Mouse (Mus musculus) limb, embryonic 15.5 days (tissue): ENCODE data around the gene Zmym6. TPM values are rescaled to one million over a fixed set of nuclear protein-coding genes. Genes with fewer than 3 reads are reported as not detected.

Source experiments
- ATAC-seq: fragments of 200-750 bp; cut with Nextera tagmentation; 2 replicates; pipeline ENCODE4 v1.8.0; 2017; ENCODE audit warnings: low read depth, moderate TSS enrichment; ENCODE audit not compliant: insufficient number of reproducible peaks, low FRiP score, low TSS enrichment
- H3K27ac ChIP-seq: fragments of 300-500 bp; sonication (generic); 2 replicates; pipeline ENCODE4 v1.5.1; 2015; ENCODE audit warnings: moderate library complexity, mild to moderate bottlenecking, inconsistent platforms
- H3K27me3 ChIP-seq: fragments of 300-500 bp; sonication (generic); 2 replicates; pipeline ENCODE4 v1.6.1; 2015; ENCODE audit warnings: inconsistent platforms
- H3K36me3 ChIP-seq: fragments of 300-500 bp; sonication (generic); 2 replicates; pipeline ENCODE4 v1.6.1; 2015; ENCODE audit warnings: inconsistent platforms
- H3K4me1 ChIP-seq: fragments of 300-500 bp; sonication (generic); 2 replicates; pipeline ENCODE4 v1.6.1; 2015; ENCODE audit warnings: inconsistent platforms
- H3K4me2 ChIP-seq: fragments of 300-500 bp; sonication (generic); 2 replicates; pipeline ENCODE4 v1.6.1; 2015; ENCODE audit warnings: mild to moderate bottlenecking, inconsistent platforms
- H3K4me3 ChIP-seq: fragments of 300-500 bp; sonication (generic); 2 replicates; pipeline ENCODE4 v1.5.1; 2015; ENCODE audit warnings: mild to moderate bottlenecking, inconsistent platforms
- H3K9ac ChIP-seq: fragments of 300-500 bp; sonication (generic); 2 replicates; pipeline ENCODE4 v1.6.1; 2015; ENCODE audit warnings: inconsistent platforms
- H3K9me3 ChIP-seq: fragments of 300-500 bp; sonication (generic); 2 replicates; pipeline ENCODE4 v1.6.1; 2016; ENCODE audit warnings: inconsistent platforms
- WGBS: fragments of 180-500 bp; shearing (Covaris S2); methylation state at CpG from one replicate; pipeline ENCODE4 v1.1.7; 2015; 5-methylcytosine and 5-hydroxymethylcytosine counted together
- polyA plus RNA-seq: library from polyadenylated mRNA; unstranded; fragments of >200 nt; fragmentation: Nextera tagmentation; extraction: Ambion mirVana; gene quantifications from 2 replicates; pipeline ENCODE4 v1.2.1, GENCODE M21; 2015

The Zmym6 gene
- polyA plus RNA-seq, 1 experiment from 2014 or later, result 22.0 TPM

- no peaks in the 10 kb centered on the region for H3K27me3 ChIP-seq
- ATAC-seq, result no peak
- 48% methylated on average over 1 of the region's 1 CpGs for WGBS
Measured at GRCm38 (mm10) chr4:127134687-127135086, 57.5 kb downstream of the Zmym6 start.

GRCm38 (mm10) chr4:127137591-127137990 lies 60.4 kb downstream of the Zmym6 start:
- H3K27ac ChIP-seq, result no peak overlapping the region
- H3K9ac ChIP-seq, result no peak overlapping the region
- H3K4me1 ChIP-seq, result 0 out of 2 replicates have a peak, but pooled peaks cover 2% of the 10 kb centered on the region
- no peaks in the 10 kb centered on the region for H3K9me3 ChIP-seq
- ATAC-seq, result no peak
- no peaks in the 10 kb centered on the region for H3K27me3 ChIP-seq
- no peak overlapping the region for H3K4me3 ChIP-seq
- WGBS, result 77% methylated on average over 5 of the region's 5 CpGs
- H3K4me2 ChIP-seq, result no peak overlapping the region
- H3K36me3 ChIP-seq, result no peaks in the 10 kb centered on the region

More at GRCm38 (mm10) chr4:127134687-127135086, 57.5 kb downstream of the Zmym6 start:
- H3K36me3 ChIP-seq, result no peaks in the 10 kb centered on the region
- no peaks in the 10 kb centered on the region for H3K9me3 ChIP-seq
- H3K27ac ChIP-seq, result no peak overlapping the region
- no peak overlapping the region for H3K4me2 ChIP-seq
- H3K4me1 ChIP-seq, result 0 out of 2 replicates have a peak, but pooled peaks cover 2% of the 10 kb centered on the region
- no peak overlapping the region for H3K4me3 ChIP-seq
- H3K9ac ChIP-seq, result no peak overlapping the region

GRCm38 (mm10) chr4:127138486-127138885 lies 61.3 kb downstream of the Zmym6 start:
- 42% methylated on average over 6 of the region's 6 CpGs for WGBS
- Histone ChIP-seq H3K9me3 (no peaks in the 10 kb centered on the region), H3K9ac (no peak overlapping the region), H3K4me3 (no peak overlapping the region), H3K27me3 (no peaks in the 10 kb centered on the region), H3K4me2 (no peak overlapping the region), H3K27ac (no peak overlapping the region), H3K4me1 (0 out of 2 replicates have a peak, but pooled peaks cover 2% of the 10 kb centered on the region), H3K36me3 (no peaks in the 10 kb centered on the region)
- ATAC-seq, result no peak

GRCm38 (mm10) chr4:127150031-127150430 lies 72.8 kb downstream of the Zmym6 start:
- ATAC-seq, result no peak
- Histone ChIP-seq H3K9ac (no peak overlapping the region), H3K27ac (no peak overlapping the region), H3K4me1 (no peaks in the 10 kb centered on the region), H3K4me3 (no peak overlapping the region), H3K36me3 (no peaks in the 10 kb centered on the region), H3K9me3 (no peaks in the 10 kb centered on the region), H3K27me3 (no peaks in the 10 kb centered on the region), H3K4me2 (no peak overlapping the region)
- 85% methylated on average over 13 of the region's 13 CpGs for WGBS

- no peak for ATAC-seq
- no peaks in the 10 kb centered on the region for H3K4me1 ChIP-seq
- H3K27me3 ChIP-seq, result no peaks in the 10 kb centered on the region
- no peak overlapping the region for H3K27ac ChIP-seq
- H3K9ac ChIP-seq, result no peak overlapping the region
- no peaks in the 10 kb centered on the region for H3K9me3 ChIP-seq
- WGBS, result 33% methylated on average over 1 of the region's 1 CpGs
- H3K4me3 ChIP-seq, result no peak overlapping the region
- H3K36me3 ChIP-seq, result no peaks in the 10 kb centered on the region
- no peak overlapping the region for H3K4me2 ChIP-seq
Measured at GRCm38 (mm10) chr4:127153345-127153744, 76.2 kb downstream of the Zmym6 start.

GRCm38 (mm10) chr4:127155757-127156156 lies 78.6 kb downstream of the Zmym6 start:
- Histone ChIP-seq H3K4me2 (no peak overlapping the region), H3K4me1 (no peaks in the 10 kb centered on the region), H3K9me3 (no peaks in the 10 kb centered on the region), H3K36me3 (no peaks in the 10 kb centered on the region), H3K4me3 (no peak overlapping the region), H3K9ac (no peak overlapping the region), H3K27ac (no peak overlapping the region), H3K27me3 (no peaks in the 10 kb centered on the region)
- WGBS, result 61% methylated on average over 5 of the region's 5 CpGs
- ATAC-seq, result no peak

GRCm38 (mm10) chr4:127157746-127158145 lies 80.6 kb downstream of the Zmym6 start:
- no peaks in the 10 kb centered on the region for H3K4me1 ChIP-seq
- H3K27ac ChIP-seq, result no peak overlapping the region
- H3K9ac ChIP-seq, result no peak overlapping the region
- H3K9me3 ChIP-seq, result no peaks in the 10 kb centered on the region
- H3K36me3 ChIP-seq, result no peaks in the 10 kb centered on the region
- WGBS, result 72% methylated on average over 4 of the region's 4 CpGs
- H3K4me3 ChIP-seq, result no peak overlapping the region
- H3K4me2 ChIP-seq, result no peak overlapping the region
- no peaks in the 10 kb centered on the region for H3K27me3 ChIP-seq
- ATAC-seq, result no peak

GRCm38 (mm10) chr4:127163926-127164325 lies 86.7 kb downstream of the Zmym6 start:
- no peak for ATAC-seq
- Histone ChIP-seq H3K9me3 (no peaks in the 10 kb centered on the region), H3K4me2 (no peak overlapping the region), H3K27ac (no peak overlapping the region), H3K4me1 (peaks cover 13% of the 10 kb centered on the region), H3K9ac (no peak overlapping the region), H3K36me3 (no peaks in the 10 kb centered on the region), H3K27me3 (peaks cover 29% of the 10 kb centered on the region), H3K4me3 (no peak overlapping the region)
- 65% methylated on average over 8 of the region's 8 CpGs for WGBS

GRCm38 (mm10) chr4:127167096-127167495 lies 89.9 kb downstream of the Zmym6 start:
- Histone ChIP-seq H3K4me2 (no peak overlapping the region), H3K27ac (no peak overlapping the region), H3K9ac (no peak overlapping the region), H3K4me3 (no peak overlapping the region), H3K36me3 (no peaks in the 10 kb centered on the region), H3K4me1 (peaks cover 24% of the 10 kb centered on the region), H3K27me3 (peaks cover 58% of the 10 kb centered on the region), H3K9me3 (no peaks in the 10 kb centered on the region)
- ATAC-seq, result no peak
- 72% methylated on average over 5 of the region's 5 CpGs for WGBS

- peak overlapping the region; percentile 65; the same call in 1 of the 2 replicates for H3K4me3 ChIP-seq
Measured at GRCm38 (mm10) chr4:127167731-127168130, 90.5 kb downstream of the Zmym6 start.

GRCm38 (mm10) chr4:127168211-127168913 lies 91.2 kb downstream of the Zmym6 start:
- peak; percentile 36; the same call in 1 of the 2 replicates for ATAC-seq
- peaks cover 24% of the 10 kb centered on the region for H3K4me1 ChIP-seq
- H3K27me3 ChIP-seq, result peaks cover 71% of the 10 kb centered on the region
- H3K4me2 ChIP-seq, result peak overlapping the region; percentile 100
- WGBS, result under 1% methylated on average over 39 of the region's 39 CpGs
- H3K9ac ChIP-seq, result 0 out of 2 replicates have a peak overlapping the region, but pooled peaks have one; percentile 51
- peak overlapping the region; percentile 65 for H3K4me3 ChIP-seq
- H3K27ac ChIP-seq, result no peak overlapping the region
- H3K9me3 ChIP-seq, result no peaks in the 10 kb centered on the region
- no peaks in the 10 kb centered on the region for H3K36me3 ChIP-seq

More at GRCm38 (mm10) chr4:127167731-127168130, 90.5 kb downstream of the Zmym6 start:
- Histone ChIP-seq H3K9ac (no peak overlapping the region), H3K4me2 (peak overlapping the region; percentile 100), H3K27me3 (peaks cover 65% of the 10 kb centered on the region), H3K27ac (no peak overlapping the region), H3K36me3 (no peaks in the 10 kb centered on the region), H3K4me1 (peaks cover 24% of the 10 kb centered on the region), H3K9me3 (no peaks in the 10 kb centered on the region)
- ATAC-seq, result no peak
- WGBS, result 12% methylated on average over 8 of the region's 8 CpGs

GRCm38 (mm10) chr4:127168914-127169345 lies 91.7 kb downstream of the Zmym6 start, which contains the start of gene Dlgap3:
TSS of gene Dlgap3 (plus strand) at chr4:127169204.
- H3K27me3 ChIP-seq, result peaks cover 72% of the 10 kb centered on the region
- peak within 1 kb of the TSS; percentile 65 for H3K4me3 ChIP-seq
- H3K4me1 ChIP-seq, result peaks cover 24% of the 10 kb centered on the region
- H3K9me3 ChIP-seq, result no peaks in the 10 kb centered on the region
- H3K4me2 ChIP-seq, result peak within 1 kb of the TSS; percentile 100
- H3K36me3 ChIP-seq, result no peaks in the 10 kb centered on the region
- 0 out of 2 replicates have a peak, but pooled peaks have one; percentile 25 for ATAC-seq
- 0% methylated on average over 33 of the region's 67 CpGs for WGBS
- peak within 1 kb of the TSS; percentile 51 for H3K9ac ChIP-seq
- H3K27ac ChIP-seq, result no peak within 1 kb of the TSS
